Mouse (Mus musculus): ENCODE data around the gene Dnmt3b.
"Not testable (repeated sequence)": the region's sequence is repeated elsewhere in the genome, so short reads cannot be mapped to it uniquely, and the experiment has no call there.

The Dnmt3b gene

DNA sequence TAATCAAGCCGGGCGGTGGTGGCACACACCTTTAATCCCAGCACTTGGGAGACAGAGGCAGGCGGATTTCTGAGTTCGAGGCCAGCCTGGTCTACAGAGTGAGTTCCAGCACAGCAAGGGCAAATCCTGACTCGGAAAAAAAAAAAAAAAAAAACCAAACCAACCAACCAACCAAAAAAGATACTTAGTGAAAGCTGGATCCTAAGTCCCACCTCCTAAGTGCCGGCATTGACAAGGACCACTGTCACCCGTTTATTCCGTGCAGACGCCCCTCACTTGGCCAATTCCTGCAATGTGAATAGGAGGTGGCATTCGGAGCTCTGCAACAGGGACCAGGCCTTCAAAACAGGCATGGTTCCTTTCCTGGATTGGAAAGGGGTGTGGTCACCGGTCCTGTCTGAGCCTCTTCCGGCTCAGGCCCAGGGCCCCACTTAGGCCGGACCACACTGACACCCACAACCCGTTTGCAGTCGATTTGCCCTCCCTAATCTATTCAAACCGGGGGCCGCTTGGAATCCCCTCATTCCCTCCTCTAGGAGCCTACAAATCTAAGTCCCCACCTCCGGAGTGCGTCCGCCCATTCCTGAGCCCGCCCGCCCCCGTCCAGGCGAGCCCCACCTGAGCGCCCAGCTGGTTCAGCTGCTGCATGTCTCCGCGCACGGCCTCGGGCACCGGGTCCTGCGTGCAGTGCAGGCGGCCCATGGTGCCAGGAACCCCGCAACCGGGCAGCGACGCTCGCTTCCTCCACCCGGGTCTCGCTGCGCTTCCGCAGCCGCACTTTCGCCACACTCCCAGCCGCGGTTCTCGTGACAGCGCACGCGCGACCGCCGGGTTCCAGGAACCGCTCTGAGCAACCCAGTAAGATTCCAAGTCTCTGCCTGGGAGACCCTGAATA is 17.0 kb upstream of the Dnmt3b start, which contains the start of gene Commd7:
Gene Commd7, minus strand, starts transcription at position 806 of the 895 bp plus-strand sequence.
- in situ Hi-C loops (cut with MboI; ENCODE audit: low pct_unique_long_range_greater_than_20kb in 1 of 2, low sequenced_read_pairs in 2 of 2, unreplicated experiment in 1 of 2): no loop called here

DNA sequence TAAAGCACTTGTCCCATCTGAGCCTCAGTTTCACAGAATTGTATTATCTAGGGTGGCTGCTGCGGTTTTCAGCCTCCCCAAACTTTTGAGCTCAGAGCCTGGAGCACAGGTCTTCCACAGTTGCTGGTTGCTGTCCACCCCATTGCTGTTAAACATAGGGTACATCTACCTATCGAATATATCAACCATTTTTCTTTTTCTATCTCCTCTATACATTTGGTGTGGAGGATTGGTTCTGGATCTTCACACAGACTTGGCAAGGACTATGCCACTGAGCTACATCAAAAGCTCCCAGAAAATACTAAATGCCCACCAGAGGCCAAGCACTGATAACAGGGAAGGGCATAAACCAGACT is 16.4 kb upstream of the Dnmt3b start:
- in situ Hi-C loops (cut with MboI; ENCODE audit: low pct_unique_long_range_greater_than_20kb in 1 of 2, low sequenced_read_pairs in 2 of 2, unreplicated experiment in 1 of 2): no loop called here

DNA sequence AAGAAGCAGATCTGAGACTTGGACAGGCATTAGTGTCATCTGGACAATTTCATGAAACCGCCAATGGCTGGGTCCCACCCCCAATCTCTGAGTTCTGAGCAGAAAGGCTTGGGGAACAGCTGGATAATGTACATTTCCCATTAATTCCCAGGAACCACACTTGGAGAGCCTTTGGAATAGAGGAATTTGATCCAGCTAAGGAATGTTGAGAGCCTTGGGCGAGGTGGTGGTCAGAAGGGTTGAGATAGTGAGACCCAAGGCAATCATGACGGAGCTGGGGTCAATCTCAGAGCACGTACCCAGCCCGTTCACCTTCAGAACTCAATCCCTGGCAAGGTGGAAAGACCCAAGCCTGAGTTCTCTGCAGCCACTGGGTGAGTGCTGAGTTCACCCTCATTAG is 16.0 kb upstream of the Dnmt3b start:
- in situ Hi-C loops (cut with MboI; ENCODE audit: low pct_unique_long_range_greater_than_20kb in 1 of 2, low sequenced_read_pairs in 2 of 2, unreplicated experiment in 1 of 2): no loop called here

DNA sequence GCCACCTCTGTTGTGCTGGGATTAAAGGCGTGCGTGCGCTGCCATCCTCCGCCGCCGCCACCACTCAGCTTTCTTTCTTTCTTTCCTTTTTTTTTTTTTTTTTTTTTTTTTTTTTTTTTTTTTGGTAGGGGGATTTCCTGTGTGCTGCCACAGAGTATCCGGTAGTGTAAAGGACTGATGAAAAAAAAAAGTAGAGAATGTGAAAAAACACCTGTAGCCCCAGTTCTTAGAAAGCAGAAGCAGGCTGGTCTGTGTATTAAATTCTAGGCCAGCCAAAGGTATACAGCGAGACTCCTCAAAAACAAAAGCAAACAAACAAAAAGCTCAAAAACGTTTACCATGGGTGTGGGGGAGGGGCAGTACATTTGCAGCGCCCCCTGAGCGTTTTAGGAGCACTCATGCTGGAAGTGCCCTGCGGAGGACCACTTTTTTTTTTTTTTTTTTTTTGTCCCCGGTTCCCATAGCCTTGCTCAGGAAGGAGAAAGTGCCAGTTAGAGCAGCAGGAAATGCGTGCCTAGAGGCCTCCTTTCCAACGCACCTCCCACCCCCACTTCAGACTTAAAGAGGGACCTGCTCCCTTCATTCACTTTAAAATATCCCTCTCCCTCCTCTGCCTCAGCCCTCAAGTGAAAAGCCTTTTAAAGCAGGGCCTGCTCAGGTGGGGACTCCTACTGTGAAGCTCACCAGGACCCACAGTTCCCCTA is 10.1 kb upstream of the Dnmt3b start:
- in situ Hi-C loops (cut with MboI; ENCODE audit: low pct_unique_long_range_greater_than_20kb in 1 of 2, low sequenced_read_pairs in 2 of 2, unreplicated experiment in 1 of 2): no loop called here

DNA sequence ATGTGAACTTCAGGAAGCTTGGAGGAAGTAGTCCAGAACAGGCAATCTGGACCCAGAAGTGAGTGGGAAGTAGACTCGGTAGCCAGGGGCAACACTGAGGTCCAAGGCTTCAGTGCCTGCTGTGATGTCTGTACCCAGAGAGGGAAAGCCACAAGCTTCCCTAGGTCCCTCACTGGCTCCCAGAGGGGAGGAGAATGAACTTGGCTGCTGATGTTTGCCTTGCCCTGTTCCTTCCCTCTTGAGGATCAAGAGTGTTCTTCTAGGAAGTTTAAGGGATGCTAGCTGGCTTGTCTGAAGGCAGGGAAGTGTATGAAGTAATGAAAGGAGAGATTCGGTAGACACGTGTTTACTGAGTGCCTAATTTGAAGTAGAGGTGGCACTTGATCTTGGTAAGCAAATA is 6.8 kb upstream of the Dnmt3b start:
- in situ Hi-C loops (cut with MboI; ENCODE audit: low pct_unique_long_range_greater_than_20kb in 1 of 2, low sequenced_read_pairs in 2 of 2, unreplicated experiment in 1 of 2): no loop called here

DNA sequence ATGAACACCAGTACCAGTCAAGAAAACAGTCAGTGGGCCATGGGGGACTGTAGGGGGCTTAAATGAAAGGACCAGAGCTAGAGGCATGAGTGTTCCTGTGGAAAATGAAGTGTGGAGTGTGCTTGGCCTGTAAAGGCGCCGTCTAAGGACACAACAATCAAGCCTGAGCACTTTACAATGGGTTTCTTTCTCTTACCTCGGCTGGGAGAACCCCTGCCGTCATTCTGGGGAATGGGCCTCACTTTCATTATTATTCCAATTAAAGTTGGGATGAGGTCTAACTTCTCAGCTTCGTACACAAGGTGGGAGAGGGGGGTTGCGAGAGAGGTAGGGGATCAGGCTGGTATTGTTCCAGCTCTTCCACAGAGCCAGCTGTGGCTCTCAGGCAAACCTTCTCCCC is 6.3 kb upstream of the Dnmt3b start:
- in situ Hi-C loops (cut with MboI; ENCODE audit: low pct_unique_long_range_greater_than_20kb in 1 of 2, low sequenced_read_pairs in 2 of 2, unreplicated experiment in 1 of 2): no loop called here

DNA sequence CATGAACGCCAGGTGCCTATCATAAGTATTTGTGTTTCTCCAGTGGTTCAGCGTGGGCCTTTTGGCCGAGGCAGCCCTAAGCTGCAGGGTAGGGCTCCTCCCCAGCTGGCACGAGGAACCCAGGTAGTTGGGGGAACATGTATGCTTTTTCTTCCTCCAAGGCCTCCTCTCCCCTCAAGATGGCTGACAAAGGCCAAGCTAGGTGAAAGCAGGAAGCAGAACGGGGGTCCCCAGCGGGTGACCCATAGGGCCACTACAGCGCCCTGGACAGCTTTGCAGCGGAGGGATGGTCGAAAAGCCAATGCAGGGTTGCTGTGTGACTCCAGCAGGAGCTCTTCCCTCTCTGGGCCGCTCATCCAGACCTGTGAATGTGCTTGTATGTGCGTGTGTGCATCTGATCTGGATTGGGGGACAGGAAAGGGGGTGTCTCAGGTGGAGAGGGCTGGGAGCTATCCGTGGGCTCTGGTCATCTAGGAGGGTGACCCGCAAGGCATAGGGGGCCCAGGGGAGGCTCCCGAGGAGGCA is 415 bp upstream of the Dnmt3b start:
- in situ Hi-C loops (cut with MboI; ENCODE audit: low pct_unique_long_range_greater_than_20kb in 1 of 2, low sequenced_read_pairs in 2 of 2, unreplicated experiment in 1 of 2): loop anchor here in 1 of 2 experiments (5.0 kb wide), 1 partner anchor 37 kb away; no protein-coding TSS in a partner anchor

DNA sequence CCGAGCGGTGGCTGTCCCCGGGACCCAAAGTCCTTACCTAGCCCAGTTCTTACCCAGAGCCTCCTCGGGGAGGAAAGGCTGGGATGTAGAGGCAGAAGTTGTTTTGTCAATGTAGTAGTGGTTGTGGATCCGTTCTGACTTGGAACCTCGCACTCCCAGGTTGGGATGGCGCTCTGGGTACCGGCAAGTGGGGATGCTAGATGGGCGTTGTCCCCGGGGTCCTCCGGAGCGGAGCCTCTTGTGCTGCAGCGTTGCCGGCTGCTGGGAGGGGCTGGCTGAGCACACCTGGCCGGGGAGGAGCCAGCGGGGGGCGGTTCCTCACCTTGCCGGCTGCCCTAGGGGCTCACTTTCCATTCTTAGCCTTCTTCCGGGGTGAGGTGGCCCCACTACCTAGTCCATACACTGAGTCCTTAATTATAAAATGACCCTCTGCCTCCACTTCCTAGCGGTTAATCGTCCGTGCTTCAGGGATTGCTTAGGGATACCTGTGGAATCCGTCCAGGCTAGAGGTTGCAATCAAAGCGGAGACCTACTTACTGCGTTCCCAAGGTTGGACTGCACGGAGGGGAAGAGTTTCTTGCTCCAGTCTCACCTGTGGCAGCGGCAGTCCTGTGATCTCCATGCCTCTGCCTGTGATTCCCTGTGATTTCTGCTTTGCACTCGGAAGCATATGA is 901 bp downstream of the Dnmt3b start:
- in situ Hi-C loops (cut with MboI; ENCODE audit: low pct_unique_long_range_greater_than_20kb in 1 of 2, low sequenced_read_pairs in 2 of 2, unreplicated experiment in 1 of 2): no loop called here

DNA sequence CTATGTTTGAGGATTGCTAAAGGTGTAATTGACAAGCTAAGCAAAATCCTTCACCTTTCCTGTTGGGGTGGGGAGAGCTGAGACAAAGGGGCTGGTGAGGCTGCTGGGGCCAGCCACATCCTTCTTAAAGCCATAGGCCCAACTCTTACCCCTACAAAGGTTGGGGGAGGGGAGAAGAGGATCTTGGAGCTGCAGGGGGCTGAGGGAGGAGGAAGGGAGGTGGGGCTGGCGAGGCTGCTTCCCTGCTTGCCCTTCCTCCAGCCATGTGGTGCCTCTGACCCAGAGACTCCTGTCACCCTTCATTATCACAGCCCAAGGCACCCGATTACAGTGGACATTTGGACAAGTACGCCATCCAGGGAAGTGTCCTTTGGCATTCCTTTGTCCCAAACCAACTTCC is 2.4 kb downstream of the Dnmt3b start:
- in situ Hi-C loops (cut with MboI; ENCODE audit: low pct_unique_long_range_greater_than_20kb in 1 of 2, low sequenced_read_pairs in 2 of 2, unreplicated experiment in 1 of 2): no loop called here

DNA sequence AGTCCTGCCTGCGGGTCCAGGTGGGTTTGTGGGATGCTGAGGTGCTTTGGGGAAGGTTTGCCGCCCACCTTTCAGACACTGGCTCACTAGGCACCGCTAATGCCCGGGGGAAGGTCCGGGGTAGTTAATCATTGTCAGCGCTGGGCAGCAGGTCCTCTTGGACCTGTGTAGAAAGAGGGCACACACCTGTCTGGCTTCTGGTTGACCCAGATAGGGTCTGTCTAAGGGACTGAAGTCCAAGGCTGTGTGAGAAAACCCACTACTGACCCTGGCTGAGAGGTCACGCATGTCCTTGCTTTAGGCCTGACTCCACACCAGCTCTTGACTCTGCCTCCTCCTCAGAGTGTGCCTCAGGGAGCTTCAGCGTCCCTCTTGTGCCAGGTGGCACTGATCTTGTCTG is 8.4 kb downstream of the Dnmt3b start:
- in situ Hi-C loops (cut with MboI; ENCODE audit: low pct_unique_long_range_greater_than_20kb in 1 of 2, low sequenced_read_pairs in 2 of 2, unreplicated experiment in 1 of 2): not testable (repeated sequence)

DNA sequence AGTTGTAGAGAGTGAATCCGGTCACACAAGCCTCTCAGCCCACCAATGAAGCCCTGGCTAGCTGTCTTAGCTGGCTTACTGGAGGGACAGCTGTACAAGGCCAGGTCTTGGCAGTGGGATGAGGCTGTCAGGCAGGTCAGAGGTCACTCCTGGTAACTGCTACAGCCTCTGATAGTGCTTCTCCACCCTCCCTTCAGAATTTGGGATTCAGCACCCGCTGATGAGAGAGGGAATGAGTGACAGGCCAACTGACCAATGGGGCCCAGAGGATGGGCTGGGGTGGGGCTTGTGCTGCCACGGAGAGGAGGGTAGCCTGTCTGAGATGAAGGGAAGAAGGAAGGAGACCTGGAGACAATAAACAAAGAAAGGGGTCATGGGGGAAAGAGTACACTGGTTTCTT is 11.4 kb downstream of the Dnmt3b start:
- in situ Hi-C loops (cut with MboI; ENCODE audit: low pct_unique_long_range_greater_than_20kb in 1 of 2, low sequenced_read_pairs in 2 of 2, unreplicated experiment in 1 of 2): no loop called here

DNA sequence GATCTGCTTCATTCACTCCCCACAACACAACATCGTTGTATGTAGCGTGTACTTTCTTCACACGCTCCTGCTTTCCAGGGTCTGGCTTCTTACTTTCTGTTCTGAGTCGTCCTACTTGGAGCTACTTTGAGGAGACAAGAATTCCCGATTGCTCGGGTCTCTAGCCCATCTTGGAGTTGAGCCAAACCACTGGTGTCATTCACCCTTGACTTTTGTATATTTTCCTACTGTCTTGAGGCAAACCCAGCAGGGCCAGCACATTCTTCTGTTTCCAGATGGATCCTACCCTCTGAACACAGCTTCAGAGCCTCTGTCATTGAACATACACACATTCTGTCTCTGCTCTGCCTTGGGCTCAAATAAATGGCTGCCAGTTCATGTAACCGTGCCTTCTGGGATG is 16.2 kb downstream of the Dnmt3b start:
- in situ Hi-C loops (cut with MboI; ENCODE audit: low pct_unique_long_range_greater_than_20kb in 1 of 2, low sequenced_read_pairs in 2 of 2, unreplicated experiment in 1 of 2): no loop called here

DNA sequence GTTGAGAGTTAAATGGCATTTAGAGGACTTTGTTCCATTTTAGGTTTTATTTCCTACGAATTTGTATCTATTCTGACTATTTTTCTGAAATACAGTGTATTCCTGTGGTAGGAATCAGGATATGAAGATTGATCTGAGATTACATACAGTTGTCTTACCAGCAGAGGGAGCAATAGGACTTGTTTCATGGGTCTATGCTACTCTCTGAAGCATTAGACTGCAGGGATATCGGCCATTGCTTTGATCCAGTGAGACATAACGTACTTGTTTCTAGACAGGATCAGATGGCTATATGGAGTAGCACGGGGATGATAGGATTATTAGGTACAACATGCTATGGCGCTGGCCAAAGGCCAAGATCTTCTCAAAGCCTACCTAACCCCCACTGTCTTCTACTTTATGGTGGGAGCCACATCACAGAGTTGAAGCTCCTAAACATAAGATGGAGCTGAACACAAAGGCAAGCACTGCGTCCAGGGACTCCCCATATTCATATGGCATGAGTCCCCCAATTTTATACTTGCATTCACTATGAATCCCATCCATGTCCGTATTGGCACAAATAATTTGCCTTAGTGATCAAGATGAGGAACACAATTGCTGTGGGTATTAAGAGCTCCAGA is 19.6 kb downstream of the Dnmt3b start:
- in situ Hi-C loops (cut with MboI; ENCODE audit: low pct_unique_long_range_greater_than_20kb in 1 of 2, low sequenced_read_pairs in 2 of 2, unreplicated experiment in 1 of 2): no loop called here

DNA sequence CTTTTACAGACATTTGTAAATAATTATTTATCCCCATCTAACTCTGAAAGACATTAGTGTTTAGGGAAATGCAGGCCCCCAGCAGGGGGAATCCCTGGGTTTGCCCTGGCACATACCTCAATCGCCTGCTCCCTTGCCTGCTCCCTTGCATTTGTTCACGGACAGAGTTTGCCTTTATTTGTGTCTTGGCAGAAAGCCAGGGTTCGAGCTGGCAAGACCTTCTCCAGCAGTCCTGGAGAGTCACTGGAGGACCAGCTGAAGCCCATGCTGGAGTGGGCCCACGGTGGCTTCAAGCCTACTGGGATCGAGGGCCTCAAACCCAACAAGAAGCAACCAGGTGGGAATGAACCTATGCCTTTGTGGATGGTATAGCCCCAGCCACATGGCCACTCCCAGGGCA is 20.9 kb downstream of the Dnmt3b start:
- in situ Hi-C loops (cut with MboI; ENCODE audit: low pct_unique_long_range_greater_than_20kb in 1 of 2, low sequenced_read_pairs in 2 of 2, unreplicated experiment in 1 of 2): no loop called here

DNA sequence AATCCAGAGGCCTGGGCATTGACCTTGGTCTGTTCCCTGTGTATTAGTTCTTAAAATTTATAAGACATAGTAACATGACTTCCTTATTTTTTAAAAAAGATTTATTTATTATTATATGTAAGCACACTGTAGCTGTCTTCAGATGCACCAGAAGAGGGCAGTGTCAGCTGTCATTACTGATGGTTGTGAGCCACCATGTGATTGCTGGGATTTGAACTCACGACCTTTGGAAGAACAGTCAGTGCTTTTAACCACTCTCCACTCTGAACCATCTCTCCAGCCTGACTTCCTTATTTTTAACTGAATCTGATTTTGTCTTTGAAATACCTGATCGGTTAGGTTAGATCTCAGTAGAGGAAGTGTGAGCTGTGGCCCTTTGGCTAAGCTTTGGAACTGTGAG is 23.4 kb downstream of the Dnmt3b start:
- in situ Hi-C loops (cut with MboI; ENCODE audit: low pct_unique_long_range_greater_than_20kb in 1 of 2, low sequenced_read_pairs in 2 of 2, unreplicated experiment in 1 of 2): no loop called here

DNA sequence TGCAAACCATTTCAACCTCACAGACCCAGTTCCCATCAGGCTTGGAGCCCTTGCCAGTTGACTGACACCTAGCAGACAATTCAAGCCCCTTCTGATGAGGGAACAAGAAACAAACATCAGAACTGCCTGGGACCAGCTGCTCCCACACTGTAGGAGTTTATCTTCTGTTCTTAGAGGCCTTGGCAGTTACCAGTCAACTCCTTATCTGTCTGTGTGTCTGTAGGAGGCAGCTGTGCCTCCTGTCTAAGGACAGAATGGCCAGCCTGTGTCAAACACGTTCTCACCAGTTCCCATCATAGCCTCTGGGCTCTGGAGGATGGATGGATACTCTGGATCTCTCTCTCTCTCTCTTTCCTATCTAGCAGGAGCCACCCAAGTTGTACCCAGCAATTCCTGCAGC is 26.1 kb downstream of the Dnmt3b start:
- in situ Hi-C loops (cut with MboI; ENCODE audit: low pct_unique_long_range_greater_than_20kb in 1 of 2, low sequenced_read_pairs in 2 of 2, unreplicated experiment in 1 of 2): not testable (repeated sequence)

DNA sequence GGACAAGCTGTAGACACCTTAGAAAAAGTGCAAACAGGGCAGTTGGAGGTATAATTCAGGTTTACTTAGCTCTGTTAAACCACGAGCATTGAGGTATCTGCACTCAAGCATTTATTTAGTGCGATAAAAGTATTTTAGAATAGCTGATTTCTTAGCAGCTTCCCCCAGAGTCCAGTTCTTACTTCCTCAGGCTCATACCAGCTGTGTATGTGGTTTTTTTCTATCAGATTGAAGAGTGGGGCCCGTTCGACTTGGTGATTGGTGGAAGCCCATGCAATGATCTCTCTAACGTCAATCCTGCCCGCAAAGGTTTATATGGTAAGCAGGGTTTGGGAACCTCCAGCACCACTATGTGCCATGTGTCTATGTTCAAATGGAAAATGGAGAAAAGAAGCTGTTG is 27.7 kb downstream of the Dnmt3b start:
- in situ Hi-C loops (cut with MboI; ENCODE audit: low pct_unique_long_range_greater_than_20kb in 1 of 2, low sequenced_read_pairs in 2 of 2, unreplicated experiment in 1 of 2): no loop called here

DNA sequence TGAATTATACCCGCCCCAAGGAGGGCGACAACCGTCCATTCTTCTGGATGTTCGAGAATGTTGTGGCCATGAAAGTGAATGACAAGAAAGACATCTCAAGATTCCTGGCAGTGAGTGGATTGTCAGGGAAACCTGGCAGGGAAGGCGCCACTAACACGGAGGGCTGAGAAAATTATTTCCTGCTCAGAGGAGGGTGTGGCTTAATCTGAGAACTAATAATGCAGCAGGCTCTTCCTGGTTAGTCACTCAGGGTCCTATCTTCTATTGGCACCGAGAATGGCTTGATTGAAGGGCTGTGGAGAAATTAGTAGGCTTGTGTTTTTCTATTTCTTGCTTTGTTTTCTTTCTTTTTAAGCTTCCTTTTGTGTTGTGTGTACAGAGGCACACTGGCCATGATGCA is 28.3 kb downstream of the Dnmt3b start:
- in situ Hi-C loops (cut with MboI; ENCODE audit: low pct_unique_long_range_greater_than_20kb in 1 of 2, low sequenced_read_pairs in 2 of 2, unreplicated experiment in 1 of 2): no loop called here

DNA sequence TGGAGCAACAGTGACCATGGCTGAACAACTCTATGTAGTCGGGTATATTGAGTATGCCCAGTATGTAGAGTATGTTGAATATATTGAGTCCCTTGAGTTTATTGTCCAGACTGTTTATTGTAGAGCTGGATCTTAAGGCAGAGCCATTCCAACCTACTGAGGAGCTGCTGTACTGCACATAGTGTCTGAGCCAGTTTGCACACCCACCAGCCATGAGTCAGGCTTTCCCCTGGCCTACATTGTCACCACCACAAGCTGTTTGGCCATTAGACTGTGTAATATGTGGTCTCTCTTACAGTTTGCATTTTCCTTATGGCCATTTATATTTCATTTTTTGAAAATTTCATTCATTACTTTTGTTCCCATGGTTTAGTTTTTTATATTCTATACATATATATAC is 30.7 kb downstream of the Dnmt3b start:
- in situ Hi-C loops (cut with MboI; ENCODE audit: low pct_unique_long_range_greater_than_20kb in 1 of 2, low sequenced_read_pairs in 2 of 2, unreplicated experiment in 1 of 2): no loop called here

Measured in mouse embryonic stem cell (cell line).